Mouse (Mus musculus): ENCODE data around the gene Olfr508.
"Not testable (repeated sequence)": the region's sequence is repeated elsewhere in the genome, so short reads cannot be mapped to it uniquely, and the experiment has no call there.

Gene Olfr508

DNA sequence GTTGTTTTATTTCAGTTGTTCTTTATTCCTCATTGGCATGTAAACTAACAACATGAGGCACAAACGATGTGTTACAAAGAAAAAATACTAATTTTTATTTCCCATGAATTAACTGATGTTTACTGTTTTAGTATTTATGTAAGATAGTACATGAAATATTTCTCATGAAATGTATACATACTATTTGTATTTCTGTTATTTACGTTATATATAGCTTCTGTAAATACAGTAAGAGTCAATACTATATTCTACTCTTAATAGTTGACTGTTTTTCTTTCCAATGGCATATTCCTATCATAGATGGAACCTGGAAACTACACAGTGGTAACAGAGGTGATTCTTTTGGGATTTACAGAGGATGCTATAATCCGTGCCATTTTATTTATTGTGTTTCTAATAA, at the start of gene Olfr508:
Gene Olfr508, plus strand, starts transcription at position 301 of the 400 bp plus-strand sequence.
- DNase-seq (ENCODE audit: low read depth, low spot score) = no peak

DNA sequence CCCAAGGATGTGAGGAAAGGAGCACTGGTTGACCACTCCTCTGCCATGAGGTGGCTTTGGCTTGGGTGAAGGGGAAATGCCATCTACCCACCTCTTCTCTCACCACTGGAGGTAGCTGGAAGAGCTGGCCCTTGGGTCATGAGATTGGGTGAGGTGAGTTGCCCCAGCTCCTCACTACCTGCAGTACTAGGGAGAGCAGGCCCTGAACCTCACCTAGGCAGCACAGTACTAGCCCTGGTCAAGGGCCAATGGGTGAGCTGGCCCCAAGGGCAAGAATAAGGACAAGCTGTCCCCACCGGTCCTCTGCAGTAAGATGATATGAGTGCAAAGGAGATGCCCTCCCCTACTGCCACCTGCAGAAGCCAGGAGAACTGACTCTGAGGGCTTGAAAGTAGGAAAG, 40.0 kb upstream of the Olfr508 start:
- no peak for DNase-seq (ENCODE audit: low read depth, low spot score)

DNA sequence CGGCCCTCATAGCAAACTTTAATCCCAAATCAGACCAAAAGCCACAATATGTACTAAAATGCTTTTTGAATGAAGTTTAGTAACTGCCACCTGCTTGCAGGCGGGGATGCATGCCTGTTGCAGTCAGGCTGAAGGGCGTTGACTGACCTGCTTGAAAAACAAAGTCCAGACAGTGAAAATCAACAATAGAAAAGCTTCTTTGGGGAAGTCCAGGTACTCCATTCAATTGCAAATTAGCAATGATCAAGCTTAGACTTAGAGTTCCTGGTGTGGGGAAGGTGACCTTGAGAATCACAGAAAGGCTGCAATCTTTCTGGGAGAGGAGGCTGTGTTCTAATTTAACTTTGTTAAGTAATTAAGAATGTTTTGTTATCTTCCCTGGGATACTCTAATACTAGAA, 27.9 kb upstream of the Olfr508 start:
- DNase-seq (ENCODE audit: low read depth, low spot score) = not testable (repeated sequence)

DNA sequence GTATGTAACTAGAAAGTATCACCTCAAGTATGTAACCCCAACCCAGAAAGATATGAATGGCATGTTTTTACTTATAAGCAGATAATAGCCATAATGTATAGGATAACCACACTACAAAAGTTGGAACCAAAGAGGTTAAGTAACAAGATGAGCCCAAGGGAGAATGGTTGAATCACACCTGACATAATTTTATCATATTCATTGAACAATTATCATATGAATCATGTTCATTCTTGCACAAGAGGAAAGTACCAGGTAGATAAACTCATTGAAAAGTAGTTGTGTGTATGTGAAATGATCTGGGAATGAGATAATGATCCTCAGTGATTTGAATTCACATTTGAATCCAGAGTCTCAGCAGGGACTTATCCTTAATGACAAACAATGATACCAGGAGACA, 19.3 kb upstream of the Olfr508 start, which contains the start of gene Olfr506:
Gene Olfr506, plus strand, starts transcription at position 301 of the 400 bp plus-strand sequence.
- DNase-seq (ENCODE audit: low read depth, low spot score) = no peak

DNA sequence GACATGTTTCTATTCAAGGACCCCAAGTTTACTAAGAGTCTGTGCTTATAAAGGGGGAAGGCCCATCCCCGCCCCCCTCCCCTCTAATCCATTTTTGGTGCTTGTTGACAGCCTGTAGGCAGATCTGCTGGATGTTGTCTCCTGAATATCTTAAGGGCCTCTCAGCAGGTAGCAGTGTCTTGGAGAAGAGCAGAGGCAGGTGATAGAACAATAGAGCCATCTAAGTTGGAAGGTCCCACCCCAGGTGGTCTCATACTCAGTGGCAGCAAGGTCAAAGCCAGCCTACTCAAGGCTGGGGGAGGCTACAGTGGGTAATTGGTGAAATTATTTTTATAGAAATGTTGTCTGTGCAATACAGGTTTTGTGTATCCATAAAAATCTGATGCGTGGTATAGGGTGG, 15.7 kb upstream of the Olfr508 start:
- no peak for DNase-seq (ENCODE audit: low read depth, low spot score)

DNA sequence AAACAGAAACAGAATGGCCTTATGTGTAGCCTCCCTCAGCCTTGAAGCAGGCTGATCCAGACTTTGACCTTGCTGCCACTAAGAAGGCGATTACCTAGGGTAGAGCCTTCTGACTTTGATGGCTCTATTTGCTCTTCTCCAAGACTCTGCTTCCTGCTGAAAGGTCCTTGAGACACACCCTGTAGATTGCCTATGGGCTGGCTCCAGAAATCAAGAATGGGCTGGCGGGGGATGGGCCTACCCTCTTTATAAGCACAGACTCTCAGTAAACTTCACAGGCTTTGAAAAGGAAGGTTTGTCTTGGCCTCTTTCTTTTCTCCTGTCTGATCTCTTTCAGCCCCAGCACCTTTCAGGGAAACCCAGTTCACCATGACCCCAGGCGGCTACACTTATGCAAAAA, 13.0 kb upstream of the Olfr508 start:
- not testable (repeated sequence) for DNase-seq (ENCODE audit: low read depth, low spot score)

DNA sequence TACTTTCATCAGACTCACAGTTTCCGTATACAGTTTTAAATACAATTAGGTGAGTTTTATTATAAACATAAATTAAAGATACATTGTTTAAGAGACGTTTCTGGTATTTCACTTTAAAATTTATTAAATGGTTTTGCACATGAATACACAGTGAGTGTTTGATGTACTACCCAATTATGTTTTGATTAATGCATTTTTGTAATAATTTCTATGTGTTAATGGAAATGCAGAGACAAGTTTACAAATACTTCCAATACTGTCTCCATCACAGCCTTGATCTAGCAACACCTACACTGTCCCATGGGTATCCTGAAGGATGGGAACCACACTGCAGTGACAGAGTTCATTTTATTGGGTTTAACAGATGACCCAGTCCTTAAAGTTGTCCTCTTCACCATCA, 8.3 kb upstream of the Olfr508 start, which contains the start of gene Olfr507:
Gene Olfr507, plus strand, starts transcription at position 301 of the 400 bp plus-strand sequence.
- no peak for DNase-seq (ENCODE audit: low read depth, low spot score)

DNA sequence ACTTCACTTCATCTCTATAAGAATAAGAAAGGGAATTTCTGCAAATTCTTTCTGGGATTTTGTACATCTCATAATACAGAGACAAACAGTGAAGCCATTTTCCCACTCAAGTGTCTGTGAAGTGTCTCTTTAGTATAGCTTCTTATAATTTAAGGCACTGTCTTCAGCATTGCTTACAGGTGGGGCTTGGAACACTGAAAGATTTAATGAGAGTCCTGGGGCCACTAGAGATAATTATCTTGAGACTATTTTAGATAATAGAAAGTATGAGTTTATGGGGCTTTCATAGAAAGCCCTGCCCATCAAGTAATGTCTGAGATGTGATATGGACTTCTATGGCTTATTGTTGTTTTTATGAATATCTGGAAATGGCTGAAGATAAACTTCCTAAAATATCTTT, 22.0 kb downstream of the Olfr508 start, which contains the start of gene Olfr509:
Gene Olfr509, minus strand, starts transcription at position 101 of the 400 bp plus-strand sequence.
- DNase-seq (ENCODE audit: low read depth, low spot score) = no peak

DNA sequence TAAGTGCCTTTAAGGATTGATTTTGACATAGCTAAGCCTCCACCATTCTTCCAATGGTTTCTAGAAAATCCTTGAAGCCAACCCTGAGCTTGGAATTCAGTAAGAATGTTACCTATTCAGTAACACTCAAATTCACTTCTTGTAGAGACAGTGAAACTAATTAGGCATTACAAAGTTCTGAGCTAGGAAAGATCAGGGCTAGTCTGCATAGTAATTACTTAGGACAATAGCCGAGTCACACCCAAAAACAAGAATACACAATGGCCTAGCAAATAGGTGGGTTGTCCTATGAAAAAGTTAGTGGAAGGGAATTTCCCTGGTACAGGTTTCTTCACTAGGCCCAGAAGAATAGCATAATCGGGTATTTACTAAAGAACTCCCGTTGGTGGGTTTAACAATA, 32.6 kb downstream of the Olfr508 start:
- no peak for DNase-seq (ENCODE audit: low read depth, low spot score)

DNA sequence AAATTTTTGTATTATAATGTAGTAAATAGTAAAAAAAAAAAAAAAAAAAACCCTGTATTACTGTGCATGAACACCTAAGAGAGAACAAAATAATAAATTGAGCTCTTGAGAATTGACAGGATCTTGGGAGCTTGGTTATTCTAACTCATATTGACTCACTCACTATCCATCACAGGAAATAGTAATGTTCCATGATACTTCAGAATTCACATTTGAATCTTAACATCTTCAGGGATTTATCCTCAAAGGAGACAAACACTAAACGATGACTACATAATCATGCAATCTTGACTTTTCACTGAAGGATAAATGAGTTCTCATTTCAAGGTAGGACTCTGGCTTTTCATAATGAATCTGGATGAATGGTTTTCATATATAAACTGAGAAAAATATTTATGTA, 36.3 kb downstream of the Olfr508 start, which contains the start of gene Olfr510:
Gene Olfr510, plus strand, starts transcription at position 301 of the 400 bp plus-strand sequence.
- no peak for DNase-seq (ENCODE audit: low read depth, low spot score)

DNA sequence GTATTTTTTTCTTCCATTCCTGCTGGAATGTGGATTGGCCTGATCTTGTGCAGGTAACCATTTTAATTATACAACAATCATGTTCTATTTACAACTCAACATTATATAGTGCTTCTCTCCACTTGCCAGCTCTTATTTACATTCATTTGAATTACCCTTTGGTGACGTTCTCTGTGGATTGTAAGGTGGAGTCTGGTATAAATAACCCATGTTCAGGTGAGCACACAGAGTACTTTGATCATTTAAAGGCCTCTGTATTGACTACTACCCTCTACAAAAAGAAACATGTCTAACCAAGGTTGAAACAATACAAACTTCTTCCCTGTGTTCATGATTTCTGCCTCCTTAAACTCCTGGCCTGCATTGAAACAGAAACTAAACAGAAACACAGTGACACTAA, 41.3 kb downstream of the Olfr508 start:
- no peak for DNase-seq (ENCODE audit: low read depth, low spot score)

DNA sequence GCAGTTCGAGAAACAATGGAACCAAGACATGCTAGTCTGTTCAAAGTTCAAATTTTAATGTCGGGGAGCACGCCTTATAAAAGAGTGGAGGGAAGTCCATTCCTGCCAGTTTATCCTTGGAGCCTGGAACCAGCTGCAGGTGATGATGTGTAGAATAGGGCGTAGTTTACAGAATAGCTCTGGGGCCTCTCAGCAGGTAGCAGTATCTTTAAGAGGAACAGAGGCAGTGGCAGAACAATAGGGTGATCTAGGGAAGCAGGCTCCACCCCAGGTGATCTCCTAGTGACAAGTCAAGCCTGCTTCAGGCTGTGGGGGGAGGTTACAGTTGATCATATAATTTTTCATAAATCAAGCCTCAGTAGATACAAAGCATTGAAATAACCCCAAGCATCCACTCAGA, 49.1 kb downstream of the Olfr508 start:
- DNase-seq (ENCODE audit: low read depth, low spot score) = no peak

Data from skeletal muscle tissue, adult 2 months (tissue).